Mouse (Mus musculus) small intestine, adult 2 months (tissue): Measurements from ENCODE around the gene Akap1.

Source experiments
- CTCF ChIP-seq: fragments of 200-500 bp; IDR thresholded peaks from 2 replicates; pipeline ENCODE4 v1.5.1; 2012; ENCODE audit warnings: low read depth, mild to moderate bottlenecking, control low read depth, inconsistent platforms, low read length, moderate library complexity, mixed read lengths; ENCODE audit not compliant: insufficient replicate concordance, insufficient read length; ENCODE audit errors: extremely low read depth
- POLR2A ChIP-seq: fragments of 200-500 bp; IDR thresholded peaks from 2 replicates; pipeline ENCODE4 v1.6.1; 2012; ENCODE audit warnings: low read depth, mild to moderate bottlenecking, control low read depth, inconsistent platforms, low read length, moderate library complexity

GRCm38 (mm10) chr11:88844384-88844783, 20.0 kb downstream of the Akap1 start:
- TF ChIP-seq POLR2A (no peak), CTCF (no peak)
